Mouse (Mus musculus) heart, embryonic 11.5 days (tissue): ENCODE results near the gene Abhd12. TPM values are rescaled to one million over a fixed set of nuclear protein-coding genes. Genes with fewer than 3 reads are reported as not detected.
A peak's percentile ranks its signal among the peaks of the same experiment; 100 is the strongest.
"Not testable (repeated sequence)": the region's sequence is repeated elsewhere in the genome, so short reads cannot be mapped to it uniquely, and the experiment has no call there.

Experiments used
- ATAC-seq: fragments of 200-750 bp; cut with Nextera tagmentation; replicated peaks from 2 replicates; pipeline ENCODE4 v1.8.0; 2017; ENCODE audit warnings: moderate library complexity; ENCODE audit not compliant: insufficient number of reproducible peaks, low FRiP score, low TSS enrichment
- H3K27ac ChIP-seq: fragments of 300-500 bp; sonication (generic); 2 replicates; pipeline ENCODE4 v1.5.1; 2014; ENCODE audit warnings: mild to moderate bottlenecking, low read depth, low read length
- H3K27me3 ChIP-seq: fragments of 300-500 bp; sonication (generic); 2 replicates; pipeline ENCODE4 v1.6.1; 2014; ENCODE audit warnings: mild to moderate bottlenecking, low read length, mixed read lengths; ENCODE audit not compliant: control insufficient read depth, insufficient read depth
- H3K36me3 ChIP-seq: fragments of 300-500 bp; sonication (generic); 2 replicates; pipeline ENCODE4 v1.6.1; 2014; ENCODE audit warnings: mild to moderate bottlenecking, low read length, moderate library complexity, mixed read lengths; ENCODE audit not compliant: control insufficient read depth, insufficient read depth
- H3K4me1 ChIP-seq: fragments of 300-500 bp; sonication (generic); 2 replicates; pipeline ENCODE4 v1.6.1; 2014; ENCODE audit warnings: low read length; ENCODE audit not compliant: control insufficient read depth, insufficient read depth
- H3K4me2 ChIP-seq: fragments of 300-500 bp; sonication (generic); 2 replicates; pipeline ENCODE4 v1.6.1; 2014; ENCODE audit warnings: mild to moderate bottlenecking, moderate library complexity
- H3K4me3 ChIP-seq: fragments of 300-500 bp; sonication (generic); 2 replicates; pipeline ENCODE4 v1.5.1; 2014; ENCODE audit warnings: low read depth, low read length
- H3K9ac ChIP-seq: fragments of 300-500 bp; sonication (generic); 2 replicates; pipeline ENCODE4 v1.6.1; 2014; ENCODE audit warnings: mild to moderate bottlenecking, low read depth, low read length, moderate library complexity
- H3K9me3 ChIP-seq: fragments of 300-500 bp; sonication (generic); replicated peaks from 2 replicates; pipeline ENCODE4 v1.6.1; 2016; ENCODE audit warnings: low read length; ENCODE audit not compliant: control insufficient read depth
- WGBS: fragments of 180-500 bp; shearing (Covaris S2); extraction: QIAGEN DNeasy Blood & Tissue Kit; methylation state at CpG from one replicate; pipeline ENCODE4 v1.1.7; 2014; ENCODE audit not compliant: insufficient replicate concordance; 5-methylcytosine and 5-hydroxymethylcytosine counted together
- polyA plus RNA-seq: library from polyadenylated mRNA; unstranded; fragments of >200 nt; fragmentation: Nextera tagmentation; extraction: Ambion mirVana; gene quantifications from 2 replicates; pipeline ENCODE4 v1.2.1, GENCODE M21; 2014

The Abhd12 gene
- polyA plus RNA-seq: 44.9 and 49.2 TPM in 2 replicates

- Histone ChIP-seq H3K4me2 (peak within 1 kb of the TSS; percentile 72), H3K36me3 (no peaks in the 10 kb centered on the region), H3K27me3 (no peaks in the 10 kb centered on the region), H3K27ac (peak within 1 kb of the TSS; percentile 82), H3K9me3 (no peaks in the 10 kb centered on the region), H3K4me1 (peaks cover 9% of the 10 kb centered on the region; the same call in 1 of the 2 replicates), H3K4me3 (peak within 1 kb of the TSS; percentile 80), H3K9ac (peak within 1 kb of the TSS; percentile 80)
- ATAC-seq: peak; percentile 99
- under 1% methylated on average over 72 of the region's 72 CpGs for WGBS
Measured at GRCm38 (mm10) chr2:150904272-150904935, at the start of gene Abhd12. Gene Abhd12, minus strand, starts transcription at chr2:150904741.

- Histone ChIP-seq H3K36me3 (peaks cover 7% of the 10 kb centered on the region), H3K9me3 (no peaks in the 10 kb centered on the region), H3K4me2 (no peak overlapping the region), H3K27me3 (no peaks in the 10 kb centered on the region), H3K4me1 (no peaks in the 10 kb centered on the region), H3K4me3 (no peak overlapping the region), H3K9ac (no peak overlapping the region), H3K27ac (no peak overlapping the region)
- 83% methylated on average over 2 of the region's 2 CpGs for WGBS
- ATAC-seq: no peak
Measured at GRCm38 (mm10) chr2:150951201-150951600, 46.7 kb upstream of the Abhd12 start.

GRCm38 (mm10) chr2:150950056-150950455 is 45.5 kb upstream of the Abhd12 start:
- 91% methylated on average over 6 of the region's 6 CpGs for WGBS
- no peaks in the 10 kb centered on the region for H3K27me3 ChIP-seq
- H3K36me3 ChIP-seq: peaks cover 7% of the 10 kb centered on the region; the same call in 1 of the 2 replicates
- H3K4me2 ChIP-seq: no peak overlapping the region
- no peaks in the 10 kb centered on the region for H3K4me1 ChIP-seq
- ATAC-seq: no peak
- H3K4me3 ChIP-seq: no peak overlapping the region
- H3K9me3 ChIP-seq: no peaks in the 10 kb centered on the region
- H3K27ac ChIP-seq: no peak overlapping the region
- H3K9ac ChIP-seq: no peak overlapping the region

- Histone ChIP-seq H3K27me3 (no peaks in the 10 kb centered on the region), H3K4me1 (no peaks in the 10 kb centered on the region), H3K27ac (no peak overlapping the region), H3K9ac (no peak overlapping the region), H3K4me2 (no peak overlapping the region), H3K36me3 (peaks cover 7% of the 10 kb centered on the region; the same call in 1 of the 2 replicates), H3K9me3 (no peaks in the 10 kb centered on the region), H3K4me3 (no peak overlapping the region)
- no peak for ATAC-seq
- WGBS: 87% methylated on average over 3 of the region's 3 CpGs
Measured at GRCm38 (mm10) chr2:150949652-150950051, 45.1 kb upstream of the Abhd12 start.

- Histone ChIP-seq H3K9ac (no peak overlapping the region), H3K4me3 (no peak overlapping the region), H3K36me3 (peaks cover 7% of the 10 kb centered on the region; the same call in 1 of the 2 replicates), H3K9me3 (no peaks in the 10 kb centered on the region), H3K4me2 (no peak overlapping the region), H3K27me3 (no peaks in the 10 kb centered on the region), H3K27ac (no peak overlapping the region), H3K4me1 (no peaks in the 10 kb centered on the region)
- WGBS: 85% methylated on average over 5 of the region's 5 CpGs
- ATAC-seq: no peak
Measured at GRCm38 (mm10) chr2:150948786-150949185, 44.2 kb upstream of the Abhd12 start.

- H3K4me1 ChIP-seq, H3K9ac ChIP-seq, H3K27ac ChIP-seq, ATAC-seq, H3K36me3 ChIP-seq, H3K4me3 ChIP-seq, H3K4me2 ChIP-seq, H3K9me3 ChIP-seq, H3K27me3 ChIP-seq: not testable (repeated sequence)
- WGBS: 92% methylated on average over 12 of the region's 12 CpGs
Measured at GRCm38 (mm10) chr2:150947880-150948611, 43.5 kb upstream of the Abhd12 start.

- H3K4me1 ChIP-seq, H3K36me3 ChIP-seq, H3K4me2 ChIP-seq, H3K9ac ChIP-seq, ATAC-seq, H3K4me3 ChIP-seq, H3K27ac ChIP-seq, H3K9me3 ChIP-seq, H3K27me3 ChIP-seq: not testable (repeated sequence)
- 91% methylated on average over 5 of the region's 5 CpGs for WGBS
Measured at GRCm38 (mm10) chr2:150947341-150947740, 42.8 kb upstream of the Abhd12 start.

GRCm38 (mm10) chr2:150944017-150944416 is 39.5 kb upstream of the Abhd12 start:
- Histone ChIP-seq H3K36me3 (0 out of 2 replicates have a peak, but pooled peaks cover under 1% of the 10 kb centered on the region), H3K9me3 (no peaks in the 10 kb centered on the region), H3K4me1 (no peaks in the 10 kb centered on the region), H3K9ac (no peak overlapping the region), H3K4me2 (no peak overlapping the region), H3K27ac (no peak overlapping the region), H3K4me3 (no peak overlapping the region), H3K27me3 (no peaks in the 10 kb centered on the region)
- no peak for ATAC-seq
- 88% methylated on average over 5 of the region's 5 CpGs for WGBS
